Mouse (Mus musculus): ENCODE measurements around the gene Akap3. TPM values are rescaled to one million over a fixed set of nuclear protein-coding genes. Genes with fewer than 3 reads are reported as not detected.

Gene Akap3
- polyA plus RNA-seq, 1 experiment, result 0.02 TPM

- Histone ChIP-seq H3K4me2 (ENCODE audit: low read depth) (no peak overlapping the region), H3K79me2 (ENCODE audit: control insufficient read depth, insufficient read depth) (no peaks in the 10 kb centered on the region), H3K4me3 (no peak overlapping the region), H3ac (ENCODE audit: control insufficient read depth, insufficient read length) (no peak overlapping the region), H3K36me3 (ENCODE audit: control insufficient read depth, insufficient read depth) (no peaks in the 10 kb centered on the region), H3K27me3 (ENCODE audit: control insufficient read depth, insufficient read depth, insufficient read length) (no peaks in the 10 kb centered on the region)
- TF ChIP-seq POLR2AphosphoS2 (IDR thresholded peaks at IDR 0.05; ENCODE audit: insufficient read length, low read depth) (no peak), REST (IDR thresholded peaks at IDR 0.05; ENCODE audit: insufficient read depth, insufficient read length) (no peak), E2F4 (IDR thresholded peaks at IDR 0.05; ENCODE audit: insufficient read depth) (no peak), TCF12 (IDR thresholded peaks at IDR 0.05; ENCODE audit: insufficient read depth, poor library complexity, severe bottlenecking) (no peak), TCF3 (IDR thresholded peaks at IDR 0.05; ENCODE audit: insufficient read length, low read depth) (no peak), MYOD1 (IDR thresholded peaks at IDR 0.05; ENCODE audit: control insufficient read depth in 1 of 3, insufficient read length in 2 of 3, low read depth in 2 of 3) (no peak), POLR2A (IDR thresholded peaks at IDR 0.05; ENCODE audit: insufficient read length, low read depth) (no peak), SRF (IDR thresholded peaks at IDR 0.05; ENCODE audit: control insufficient read depth, insufficient read length, low read depth) (no peak), MYOG (IDR thresholded peaks at IDR 0.05; ENCODE audit: control insufficient read depth in 1 of 3, insufficient read depth in 1 of 3, insufficient read length in 2 of 3, low read depth in 2 of 3) (no peak), USF1 (IDR thresholded peaks at IDR 0.05; ENCODE audit: low read depth) (no peak), MAX (IDR thresholded peaks at IDR 0.05; ENCODE audit: low read depth) (no peak)
These were observed 57.8 kb downstream of the Akap3 start for GRCm38 (mm10) chr6:126910727-126911126.

GRCm38 (mm10) chr6:126914928-126915327 lies 62.0 kb downstream of the Akap3 start:
- no peak for TF ChIP-seq SRF (IDR thresholded peaks at IDR 0.05; ENCODE audit: control insufficient read depth, insufficient read length, low read depth)
- no peak for TF ChIP-seq CEBPB (IDR thresholded peaks at IDR 0.05; ENCODE audit: insufficient read depth, poor library complexity, severe bottlenecking)
- TF ChIP-seq E2F4 (IDR thresholded peaks at IDR 0.05; ENCODE audit: insufficient read depth), result no peak
- TF ChIP-seq POLR2A (IDR thresholded peaks at IDR 0.05; ENCODE audit: insufficient read length, low read depth), result no peak
- H3K79me2 ChIP-seq (ENCODE audit: control insufficient read depth, insufficient read depth), result no peaks in the 10 kb centered on the region
- H3K4me3 ChIP-seq, result no peak overlapping the region

GRCm38 (mm10) chr6:126921111-126921881 lies 68.4 kb downstream of the Akap3 start, which contains the start of gene Dyrk4:
TSS of gene Dyrk4 (minus strand) at chr6:126921839.
- Histone ChIP-seq H3K79me2 (ENCODE audit: control insufficient read depth, insufficient read depth) (no peaks in the 10 kb centered on the region), H3K4me3 (no peak within 1 kb of the TSS), H3K27me3 (ENCODE audit: control insufficient read depth, insufficient read depth, insufficient read length) (no peaks in the 10 kb centered on the region)

More at GRCm38 (mm10) chr6:126914928-126915327, 62.0 kb downstream of the Akap3 start:
- no peaks in the 10 kb centered on the region for H3K36me3 ChIP-seq (ENCODE audit: control insufficient read depth, insufficient read depth)
- no peak overlapping the region for H3ac ChIP-seq (ENCODE audit: control insufficient read depth, insufficient read length)
- H3K4me2 ChIP-seq (ENCODE audit: low read depth), result no peak overlapping the region
- H3K27me3 ChIP-seq (ENCODE audit: control insufficient read depth, insufficient read depth, insufficient read length), result no peaks in the 10 kb centered on the region

More at GRCm38 (mm10) chr6:126921111-126921881, 68.4 kb downstream of the Akap3 start, which contains the start of gene Dyrk4:
- Histone ChIP-seq H3K4me2 (ENCODE audit: low read depth) (no peak within 1 kb of the TSS), H3K36me3 (ENCODE audit: control insufficient read depth, insufficient read depth) (no peaks in the 10 kb centered on the region), H3ac (ENCODE audit: control insufficient read depth, insufficient read length) (no peak within 1 kb of the TSS)
- no peak for TF ChIP-seq SRF (IDR thresholded peaks at IDR 0.05; ENCODE audit: control insufficient read depth, insufficient read length, low read depth)
- TF ChIP-seq E2F4 (IDR thresholded peaks at IDR 0.05; ENCODE audit: insufficient read depth), result no peak
- TF ChIP-seq MAX (IDR thresholded peaks at IDR 0.05; ENCODE audit: low read depth), result no peak
- no peak for TF ChIP-seq MYOD1 (IDR thresholded peaks at IDR 0.05; ENCODE audit: control insufficient read depth in 1 of 3, insufficient read length in 2 of 3, low read depth in 2 of 3)
- no peak for TF ChIP-seq TCF3 (IDR thresholded peaks at IDR 0.05; ENCODE audit: insufficient read length, low read depth)
- TF ChIP-seq POLR2A (IDR thresholded peaks at IDR 0.05; ENCODE audit: insufficient read length, low read depth), result no peak
- TF ChIP-seq MYOG (IDR thresholded peaks at IDR 0.05; ENCODE audit: control insufficient read depth in 1 of 3, insufficient read depth in 1 of 3, insufficient read length in 2 of 3, low read depth in 2 of 3), result no peak
- no peak for TF ChIP-seq REST (IDR thresholded peaks at IDR 0.05; ENCODE audit: insufficient read depth, insufficient read length)
- no peak for TF ChIP-seq CEBPB (IDR thresholded peaks at IDR 0.05; ENCODE audit: insufficient read depth, poor library complexity, severe bottlenecking)
- TF ChIP-seq USF1 (IDR thresholded peaks at IDR 0.05; ENCODE audit: low read depth), result no peak
- no peak for TF ChIP-seq POLR2AphosphoS2 (IDR thresholded peaks at IDR 0.05; ENCODE audit: insufficient read length, low read depth)
- TF ChIP-seq TCF12 (IDR thresholded peaks at IDR 0.05; ENCODE audit: insufficient read depth, poor library complexity, severe bottlenecking), result no peak

Other genes starting within 250 kb of the Akap3 start
- gene Kcna1, start 206.7 kb upstream of the Akap3 start, polyA plus RNA-seq (2012; fragmentation: generic; extraction: Trizol), result not detected
- gene Kcna6, start 112.4 kb upstream of the Akap3 start, polyA plus RNA-seq (2012; fragmentation: generic; extraction: Trizol), result not detected
- 193 TPM for gene Ndufa9, start 4.0 kb upstream of the Akap3 start, polyA plus RNA-seq (2012; fragmentation: generic; extraction: Trizol)
- gene Dyrk4, start 68.7 kb downstream of the Akap3 start, polyA plus RNA-seq (2012; fragmentation: generic; extraction: Trizol), result 10.7 TPM
- gene Rad51ap1, start 86.5 kb downstream of the Akap3 start, polyA plus RNA-seq (2012; fragmentation: generic; extraction: Trizol), result 4.6 TPM
- 18.4 TPM for gene D6Wsu163e, start 86.9 kb downstream of the Akap3 start, polyA plus RNA-seq (2012; fragmentation: generic; extraction: Trizol)
- gene Fgf6, start 162.5 kb downstream of the Akap3 start, polyA plus RNA-seq (2012; fragmentation: generic; extraction: Trizol), result not detected
- gene Fgf23, start 219.8 kb downstream of the Akap3 start, polyA plus RNA-seq (2012; fragmentation: generic; extraction: Trizol), result not detected

Measured in myocyte (in vitro differentiated cells).